Mouse (Mus musculus): ENCODE results near the gene Cstf3. TPM values are rescaled to one million over a fixed set of nuclear protein-coding genes. Genes with fewer than 3 reads are reported as not detected.

Gene Cstf3
- total RNA-seq, 1 experiment = 31.8 TPM

GRCm38 (mm10) chr2:104579784-104580446 lies 10.4 kb upstream of the Cstf3 start:
- no peak for DNase-seq (ENCODE audit: low read depth, low spot score)
- H3K9ac ChIP-seq (ENCODE audit: insufficient read depth, low read depth, low read length, poor library complexity, severe bottlenecking) = no peak overlapping the region
- no peaks in the 10 kb centered on the region for H3K9me3 ChIP-seq (ENCODE audit: control insufficient read depth, insufficient read depth, low read depth, low read length)
- H3K4me3 ChIP-seq (ENCODE audit: insufficient read depth in 1 of 2, low read depth in 1 of 2, low read length in 2 of 2, poor library complexity in 1 of 2, severe bottlenecking in 1 of 2) = no peak overlapping the region
- in situ Hi-C loops (cut with MboI; ENCODE audit: low sequenced_read_pairs in 2 of 2, unreplicated experiment in 2 of 2) = no loop called here
- no peak for TF ChIP-seq MAFK (IDR thresholded peaks at IDR 0.05; ENCODE audit: insufficient read depth, low read depth, low read length)
- no peak for TF ChIP-seq CHD2 (IDR thresholded peaks at IDR 0.05; ENCODE audit: low read depth, low read length)
- no peak for TF ChIP-seq ZNF384 (IDR thresholded peaks at IDR 0.05; ENCODE audit: low read depth, low read length)
- TF ChIP-seq HCFC1 (IDR thresholded peaks at IDR 0.05; ENCODE audit: borderline replicate concordance, insufficient read depth, low read length) = no peak
- H3K36me3 ChIP-seq (ENCODE audit: control insufficient read depth, insufficient read depth, low read length, poor library complexity, severe bottlenecking) = no peaks in the 10 kb centered on the region
- no peak overlapping the region for H3K27ac ChIP-seq (ENCODE audit: insufficient read depth, low read depth, low read length, poor library complexity, severe bottlenecking)
- H3K4me1 ChIP-seq (ENCODE audit: control insufficient read depth in 2 of 2, insufficient read depth in 2 of 2, low read length in 2 of 2, poor library complexity in 1 of 2) = peaks cover 0 to 6% of the 10 kb centered on the region in 2 experiments; a peak in 1 of 4 replicates

GRCm38 (mm10) chr2:104581281-104581879 lies 8.9 kb upstream of the Cstf3 start:
- TF ChIP-seq MAFK (IDR thresholded peaks at IDR 0.05; ENCODE audit: insufficient read depth, low read depth, low read length) = no peak
- Histone ChIP-seq H3K9ac (ENCODE audit: insufficient read depth, low read depth, low read length, poor library complexity, severe bottlenecking) (no peak overlapping the region), H3K27ac (ENCODE audit: insufficient read depth, low read depth, low read length, poor library complexity, severe bottlenecking) (no peak overlapping the region), H3K4me3 (ENCODE audit: insufficient read depth in 1 of 2, low read depth in 1 of 2, low read length in 2 of 2, poor library complexity in 1 of 2, severe bottlenecking in 1 of 2) (no peak overlapping the region), H3K9me3 (ENCODE audit: control insufficient read depth, insufficient read depth, low read depth, low read length) (no peaks in the 10 kb centered on the region), H3K36me3 (ENCODE audit: control insufficient read depth, insufficient read depth, low read length, poor library complexity, severe bottlenecking) (no peaks in the 10 kb centered on the region), H3K4me1 (ENCODE audit: control insufficient read depth in 2 of 2, insufficient read depth in 2 of 2, low read length in 2 of 2, poor library complexity in 1 of 2) (peaks cover 0 to 6% of the 10 kb centered on the region in 2 experiments; a peak in 1 of 4 replicates)
- in situ Hi-C loops (cut with MboI; ENCODE audit: low sequenced_read_pairs in 2 of 2, unreplicated experiment in 2 of 2) = no loop called here
- no peak for DNase-seq (ENCODE audit: low read depth, low spot score)

- in situ Hi-C loops (cut with MboI; ENCODE audit: low sequenced_read_pairs in 2 of 2, unreplicated experiment in 2 of 2) = no loop called here
- peaks cover 2 to 8% of the 10 kb centered on the region in 2 experiments; a peak in 1 of 4 replicates for H3K4me1 ChIP-seq (ENCODE audit: control insufficient read depth in 2 of 2, insufficient read depth in 2 of 2, low read length in 2 of 2, poor library complexity in 1 of 2)
- TF ChIP-seq ZC3H11A (IDR thresholded peaks at IDR 0.05; ENCODE audit: borderline replicate concordance, low read depth, low read length) = no peak
- no peak for TF ChIP-seq MAFK (IDR thresholded peaks at IDR 0.05; ENCODE audit: insufficient read depth, low read depth, low read length)
- no peak for TF ChIP-seq ZNF384 (IDR thresholded peaks at IDR 0.05; ENCODE audit: low read depth, low read length)
- no peak for TF ChIP-seq HCFC1 (IDR thresholded peaks at IDR 0.05; ENCODE audit: borderline replicate concordance, insufficient read depth, low read length)
- no peak for TF ChIP-seq CHD2 (IDR thresholded peaks at IDR 0.05; ENCODE audit: low read depth, low read length)
Observed at GRCm38 (mm10) chr2:104583032-104583431, 7.3 kb upstream of the Cstf3 start.

GRCm38 (mm10) chr2:104584226-104584625 lies 6.1 kb upstream of the Cstf3 start:
- H3K36me3 ChIP-seq (ENCODE audit: control insufficient read depth, insufficient read depth, low read length, poor library complexity, severe bottlenecking) = no peaks in the 10 kb centered on the region
- in situ Hi-C loops (cut with MboI; ENCODE audit: low sequenced_read_pairs in 2 of 2, unreplicated experiment in 2 of 2) = no loop called here
- peaks cover 4 to 8% of the 10 kb centered on the region in 2 experiments; a peak in 2 of 4 replicates for H3K4me1 ChIP-seq (ENCODE audit: control insufficient read depth in 2 of 2, insufficient read depth in 2 of 2, low read length in 2 of 2, poor library complexity in 1 of 2)
- no peak overlapping the region for H3K9ac ChIP-seq (ENCODE audit: insufficient read depth, low read depth, low read length, poor library complexity, severe bottlenecking)
- TF ChIP-seq ZC3H11A (IDR thresholded peaks at IDR 0.05; ENCODE audit: borderline replicate concordance, low read depth, low read length) (no peak), HCFC1 (IDR thresholded peaks at IDR 0.05; ENCODE audit: borderline replicate concordance, insufficient read depth, low read length) (no peak), MAFK (IDR thresholded peaks at IDR 0.05; ENCODE audit: insufficient read depth, low read depth, low read length) (no peak), CHD2 (IDR thresholded peaks at IDR 0.05; ENCODE audit: low read depth, low read length) (no peak), ZNF384 (IDR thresholded peaks at IDR 0.05; ENCODE audit: low read depth, low read length) (no peak)
- H3K4me3 ChIP-seq (ENCODE audit: insufficient read depth in 1 of 2, low read depth in 1 of 2, low read length in 2 of 2, poor library complexity in 1 of 2, severe bottlenecking in 1 of 2) = no peak overlapping the region
- no peaks in the 10 kb centered on the region for H3K9me3 ChIP-seq (ENCODE audit: control insufficient read depth, insufficient read depth, low read depth, low read length)
- no peak overlapping the region for H3K27ac ChIP-seq (ENCODE audit: insufficient read depth, low read depth, low read length, poor library complexity, severe bottlenecking)
- DNase-seq (ENCODE audit: low read depth, low spot score) = no peak

More at GRCm38 (mm10) chr2:104583032-104583431, 7.3 kb upstream of the Cstf3 start:
- no peak overlapping the region for H3K27ac ChIP-seq (ENCODE audit: insufficient read depth, low read depth, low read length, poor library complexity, severe bottlenecking)
- DNase-seq (ENCODE audit: low read depth, low spot score) = no peak
- H3K9me3 ChIP-seq (ENCODE audit: control insufficient read depth, insufficient read depth, low read depth, low read length) = no peaks in the 10 kb centered on the region
- no peaks in the 10 kb centered on the region for H3K36me3 ChIP-seq (ENCODE audit: control insufficient read depth, insufficient read depth, low read length, poor library complexity, severe bottlenecking)
- no peak overlapping the region for H3K9ac ChIP-seq (ENCODE audit: insufficient read depth, low read depth, low read length, poor library complexity, severe bottlenecking)
- no peak overlapping the region for H3K4me3 ChIP-seq (ENCODE audit: insufficient read depth in 1 of 2, low read depth in 1 of 2, low read length in 2 of 2, poor library complexity in 1 of 2, severe bottlenecking in 1 of 2)

All from ES-E14 (cell line).